Mouse (Mus musculus): ENCODE measurements around the gene Gm3250. TPM values are rescaled to one million over a fixed set of nuclear protein-coding genes. Genes with fewer than 3 reads are reported as not detected.

The Gm3250 gene
- not detected in 2 replicates for polyA plus RNA-seq (2015; fragmentation: Nextera tagmentation; extraction: Ambion mirVana)

DNA sequence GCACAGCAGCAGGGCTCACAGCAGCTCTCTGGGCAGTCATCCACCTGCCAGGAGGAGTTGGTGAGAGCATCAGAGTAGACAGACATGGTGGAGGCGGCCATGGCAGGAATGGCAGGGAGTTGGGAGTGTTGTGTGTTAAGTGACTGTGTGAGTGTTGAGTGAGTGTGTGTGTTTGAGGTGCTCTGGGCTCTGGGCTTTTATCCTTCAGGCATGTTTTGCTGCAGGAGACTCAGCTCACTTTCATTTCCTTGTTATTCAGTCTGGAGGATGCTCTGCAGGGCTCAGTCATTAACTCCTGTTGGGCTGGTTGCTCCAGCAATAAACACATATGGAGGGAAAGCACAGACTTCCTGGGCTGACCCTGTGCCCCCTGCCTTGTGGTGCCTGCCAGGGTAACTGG lies at the start of gene Gm3250:
Gene Gm3250, minus strand, starts transcription at position 101 of the 400 bp plus-strand sequence.

DNA sequence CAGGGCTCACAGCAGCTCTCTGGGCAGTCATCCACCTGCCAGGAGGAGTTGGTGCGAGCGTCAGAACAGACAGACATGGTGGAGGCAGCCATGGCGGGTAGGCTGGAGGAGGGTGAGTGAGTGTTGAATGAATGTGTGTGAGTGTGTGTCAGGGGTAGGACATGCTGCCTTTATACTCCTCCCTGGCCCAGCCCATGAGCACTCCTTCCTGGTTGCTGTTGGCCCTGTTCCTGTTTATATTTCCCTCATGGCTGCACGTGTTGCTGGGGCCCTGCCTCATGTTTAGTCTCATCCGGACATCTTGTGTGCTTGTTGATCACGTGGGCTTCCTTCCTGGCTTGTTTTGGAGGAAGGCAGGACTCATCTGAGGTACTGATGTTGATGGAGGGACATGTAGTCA lies 44.6 kb upstream of the Gm3250 start, which contains the start of gene Krtap10-4:
Gene Krtap10-4, minus strand, starts transcription at position 145 of the 400 bp plus-strand sequence.

DNA sequence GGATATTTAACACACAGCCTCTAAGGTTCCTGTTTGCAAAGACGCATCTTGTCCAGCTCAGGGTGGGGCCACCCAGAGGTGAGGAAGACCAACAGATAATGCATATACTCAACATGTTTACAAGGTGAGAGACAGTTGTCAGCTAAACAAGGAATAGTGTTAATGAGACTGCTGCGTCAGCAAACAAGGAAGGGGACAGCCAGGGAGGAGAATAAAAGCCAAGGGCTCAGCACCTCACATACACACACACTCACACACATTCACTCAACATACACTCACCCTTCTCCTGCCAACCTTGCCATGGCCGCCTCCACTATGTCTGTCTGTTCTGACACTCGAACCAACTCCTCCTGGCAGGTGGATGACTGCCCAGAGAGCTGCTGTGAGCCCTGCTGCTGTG lies 32.0 kb upstream of the Gm3250 start, which contains the start of gene Gm2696:
Gene Gm2696, plus strand, starts transcription at position 301 of the 400 bp plus-strand sequence.

DNA sequence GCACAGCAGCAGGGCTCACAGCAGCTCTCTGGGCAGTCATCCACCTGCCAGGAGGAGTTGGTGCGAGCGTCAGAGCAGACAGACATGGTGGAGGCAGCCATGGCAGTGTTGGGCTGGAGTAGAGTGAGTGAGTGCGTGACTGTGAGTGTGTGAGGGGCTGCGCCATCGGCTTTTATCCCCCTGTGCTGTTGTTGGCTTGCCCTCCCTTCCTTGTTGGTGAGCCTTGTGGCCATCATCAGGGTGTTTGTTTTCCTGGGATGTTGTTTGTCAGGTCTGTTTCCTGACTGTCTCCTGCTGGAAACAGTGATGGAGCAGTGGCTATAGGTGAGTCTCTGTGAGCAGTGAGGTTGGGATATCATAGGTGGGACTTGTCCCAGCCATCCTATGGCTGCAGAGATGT lies 29.4 kb upstream of the Gm3250 start, which contains the start of gene Gm9507:
Gene Gm9507, minus strand, starts transcription at position 101 of the 400 bp plus-strand sequence.

DNA sequence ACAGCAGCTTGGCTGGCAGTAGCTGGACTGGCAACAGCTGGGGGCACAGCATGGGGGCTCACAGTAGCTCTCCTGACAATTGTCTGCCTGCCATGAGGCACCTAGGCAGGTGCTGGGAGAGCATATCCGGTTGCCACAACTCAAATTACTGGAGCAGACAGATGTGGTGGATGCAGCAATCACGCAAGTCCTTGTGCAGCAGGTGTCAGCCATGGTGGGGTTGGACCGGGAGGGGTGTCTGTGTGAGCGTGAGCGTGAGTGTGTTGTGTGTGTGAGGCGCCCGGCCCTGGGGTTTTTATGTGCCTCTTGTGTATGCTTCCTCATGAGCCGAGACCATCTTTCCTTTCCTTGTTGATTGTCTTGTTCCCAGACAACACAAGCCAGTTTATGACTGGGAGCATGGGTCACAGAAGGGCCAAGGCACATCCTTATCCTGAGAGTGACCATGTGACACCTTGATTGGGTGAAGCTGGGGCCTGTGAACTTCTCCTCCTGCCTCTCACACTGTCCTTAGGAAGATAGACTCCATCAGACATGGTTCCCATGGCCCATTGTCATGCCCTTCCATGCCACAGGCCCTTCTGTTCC lies 16.7 kb upstream of the Gm3250 start, which contains the start of gene Gm19668:
Gene Gm19668, minus strand, starts transcription at position 213 of the 588 bp plus-strand sequence.

DNA sequence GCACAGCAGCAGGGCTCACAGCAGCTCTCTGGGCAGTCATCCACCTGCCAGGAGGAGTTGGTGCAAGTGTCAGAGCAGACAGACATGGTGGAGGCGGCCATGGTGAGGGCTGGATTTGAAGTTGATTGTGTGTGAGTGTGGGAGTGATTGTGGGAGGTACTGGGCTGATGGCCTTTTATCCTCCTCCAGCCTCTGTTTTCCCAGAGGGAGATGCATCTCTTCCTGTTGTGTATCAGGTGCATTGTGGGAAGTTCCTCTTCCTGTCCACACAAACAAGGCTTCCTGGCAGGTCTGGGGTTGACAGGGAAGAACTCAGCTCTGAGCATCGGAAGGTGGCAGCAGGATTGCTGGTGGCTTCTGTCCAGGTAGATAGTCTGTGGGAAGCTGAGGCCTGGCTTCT lies 12.6 kb upstream of the Gm3250 start, which contains the start of gene Gm9639:
Gene Gm9639, minus strand, starts transcription at position 101 of the 400 bp plus-strand sequence.

DNA sequence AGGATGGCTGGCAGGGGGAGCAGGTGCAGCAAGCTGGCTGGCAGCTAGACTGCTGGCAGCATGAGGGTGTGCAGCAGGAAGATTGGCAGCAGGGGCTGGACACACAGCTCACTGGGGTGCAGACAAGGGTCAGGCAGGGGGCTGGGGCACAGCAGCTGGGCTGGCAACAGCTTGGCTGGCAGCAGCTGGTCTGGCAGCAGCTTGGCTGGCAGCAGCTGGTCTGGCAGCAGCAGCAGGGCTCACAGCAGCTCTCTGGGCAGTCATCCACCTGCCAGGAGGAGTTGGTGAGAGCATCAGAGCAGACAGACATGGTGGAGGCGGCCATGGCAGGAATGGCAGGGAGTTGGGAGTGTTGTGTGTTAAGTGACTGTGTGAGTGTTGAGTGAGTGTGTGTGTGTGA lies 5.5 kb upstream of the Gm3250 start, which contains the start of gene Gm7137:
Gene Gm7137, minus strand, starts transcription at position 325 of the 400 bp plus-strand sequence.

DNA sequence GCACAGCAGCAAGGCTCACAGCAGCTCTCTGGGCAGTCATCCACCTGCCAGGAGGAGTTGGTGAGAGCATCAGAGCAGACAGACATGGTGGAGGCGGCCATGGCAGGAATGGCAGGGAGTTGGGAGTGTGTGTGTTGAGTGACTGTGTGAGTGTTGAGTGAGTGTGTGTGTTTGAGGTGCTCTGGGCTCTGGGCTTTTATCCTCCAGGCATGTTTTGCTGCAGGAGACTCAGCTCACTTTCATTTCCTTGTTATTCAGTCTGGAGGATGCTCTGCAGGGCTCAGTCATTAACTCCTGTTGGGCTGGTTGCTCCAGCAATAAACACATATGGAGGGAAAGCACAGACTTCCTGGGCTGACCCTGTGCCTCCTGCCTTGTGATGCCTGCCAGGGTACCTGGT lies 5.5 kb downstream of the Gm3250 start, which contains the start of gene Gm7138:
Gene Gm7138, minus strand, starts transcription at position 101 of the 400 bp plus-strand sequence.

DNA sequence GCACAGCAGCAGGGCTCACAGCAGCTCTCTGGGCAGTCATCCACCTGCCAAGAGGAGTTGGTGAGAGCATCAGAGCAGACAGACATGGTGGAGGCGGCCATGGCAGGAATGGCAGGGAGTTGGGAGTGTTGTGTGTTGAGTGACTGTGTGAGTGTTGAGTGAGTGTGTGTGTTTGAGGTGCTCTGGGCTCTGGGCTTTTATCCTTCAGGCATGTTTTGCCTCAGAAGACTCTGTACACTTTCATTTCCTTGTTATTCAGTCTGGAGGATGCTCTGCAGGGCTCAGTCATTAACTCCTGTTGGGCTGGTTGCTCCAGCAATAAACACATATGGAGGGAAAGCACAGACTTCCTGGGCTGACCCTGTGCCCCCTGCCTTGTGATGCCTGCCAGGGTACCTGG lies 11.1 kb downstream of the Gm3250 start, which contains the start of gene Gm3238:
Gene Gm3238, minus strand, starts transcription at position 101 of the 400 bp plus-strand sequence.

DNA sequence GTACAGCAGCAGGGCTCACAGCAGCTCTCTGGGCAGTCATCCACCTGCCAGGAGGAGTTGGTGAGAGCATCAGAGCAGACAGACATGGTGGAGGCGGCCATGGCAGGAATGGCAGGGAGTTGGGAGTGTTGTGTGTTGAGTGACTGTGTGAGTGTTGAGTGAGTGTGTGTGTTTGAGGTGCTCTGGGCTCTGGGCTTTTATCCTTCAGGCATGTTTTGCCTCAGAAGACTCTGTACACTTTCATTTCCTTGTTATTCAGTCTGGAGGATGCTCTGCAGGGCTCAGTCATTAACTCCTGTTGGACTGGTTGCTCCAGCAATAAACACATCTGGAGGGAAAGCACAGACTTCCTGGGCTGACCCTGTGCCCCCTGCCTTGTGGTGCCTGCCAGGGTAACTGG lies 22.8 kb downstream of the Gm3250 start, which contains the start of gene Gm3233:
Gene Gm3233, minus strand, starts transcription at position 101 of the 400 bp plus-strand sequence.

DNA sequence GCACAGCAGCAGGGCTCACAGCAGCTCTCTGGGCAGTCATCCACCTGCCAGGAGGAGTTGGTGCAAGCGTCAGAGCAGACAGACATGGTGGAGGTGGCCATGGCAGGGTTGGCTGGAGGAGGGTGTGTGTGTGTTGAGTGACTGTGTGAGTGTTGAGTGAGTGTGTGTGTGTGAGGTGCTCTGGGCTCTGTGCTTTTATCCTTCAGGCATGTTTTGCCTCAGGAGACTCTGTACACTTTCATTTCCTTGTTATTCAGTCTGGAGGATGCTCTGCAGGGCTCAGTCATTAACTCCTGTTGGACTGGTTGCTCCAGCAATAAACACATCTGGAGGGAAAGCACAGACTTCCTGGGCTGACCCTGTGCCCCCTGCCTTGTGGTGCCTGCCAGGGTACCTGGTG lies 31.1 kb downstream of the Gm3250 start, which contains the start of gene Gm9736:
Gene Gm9736, minus strand, starts transcription at position 101 of the 400 bp plus-strand sequence.

DNA sequence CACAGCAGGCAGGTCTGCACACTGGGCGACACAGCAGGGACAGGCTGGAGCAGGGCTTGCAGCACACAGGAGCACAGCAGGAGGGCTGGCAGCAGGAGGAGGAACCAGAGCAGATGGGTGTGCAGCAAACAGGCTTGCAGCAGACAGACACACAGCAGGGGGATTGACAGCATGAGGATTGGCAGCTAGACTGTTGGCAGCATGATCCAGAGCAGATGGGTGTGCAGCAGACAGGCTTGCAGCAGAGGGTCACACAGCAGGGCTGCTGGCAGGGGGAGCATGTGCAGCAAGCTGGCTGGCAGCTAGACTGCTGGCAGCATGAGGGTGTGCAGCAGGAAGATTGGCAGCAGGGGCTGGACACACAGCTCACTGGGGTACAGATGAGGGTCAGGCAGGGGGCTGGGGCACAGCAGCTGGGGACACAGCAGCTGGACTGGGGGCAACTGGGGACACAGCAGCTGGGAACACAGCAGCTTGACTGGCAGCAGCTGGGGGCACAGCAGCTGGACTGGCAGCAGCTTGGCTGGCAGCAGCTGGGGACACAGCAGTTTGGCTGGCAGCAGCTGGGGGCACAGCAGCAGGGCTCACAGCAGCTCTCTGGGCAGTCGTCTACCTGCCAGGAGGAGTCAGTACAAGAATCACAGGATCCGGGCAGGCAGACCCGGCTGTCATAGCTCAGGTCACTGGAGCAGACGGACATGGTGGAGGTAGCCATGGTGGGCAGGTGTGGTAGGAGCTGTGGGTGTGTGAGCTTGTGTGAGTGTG lies 40.2 kb downstream of the Gm3250 start, which contains the start of gene Gm18596:
Gene Gm18596, minus strand, starts transcription at position 715 of the 765 bp plus-strand sequence.

Other genes starting within 250 kb of the Gm3250 start
- 87.6 and 92.6 TPM in 2 replicates for gene Pttg1ip, start 200.8 kb downstream of the Gm3250 start, polyA plus RNA-seq (2015; fragmentation: Nextera tagmentation; extraction: Ambion mirVana)
- gene Sumo3, start 176.4 kb downstream of the Gm3250 start, polyA plus RNA-seq (2015; fragmentation: Nextera tagmentation; extraction: Ambion mirVana), result 276 and 292 TPM in 2 replicates
- gene Gm49325, start 176.3 kb downstream of the Gm3250 start, polyA plus RNA-seq (2015; fragmentation: Nextera tagmentation; extraction: Ambion mirVana), result 1.7 and 3.1 TPM in 2 replicates
- gene Ube2g2, start 160.3 kb downstream of the Gm3250 start, polyA plus RNA-seq (2015; fragmentation: Nextera tagmentation; extraction: Ambion mirVana), result 53.8 and 60.5 TPM in 2 replicates
- gene Tspear, start 96.0 kb downstream of the Gm3250 start, polyA plus RNA-seq (2015; fragmentation: Nextera tagmentation; extraction: Ambion mirVana), result 2.4 and 2.6 TPM in 2 replicates
- not detected in 2 replicates for gene Gm19402, start 91.8 kb downstream of the Gm3250 start, polyA plus RNA-seq (2015; fragmentation: Nextera tagmentation; extraction: Ambion mirVana)
- gene Gm9508, start 85.3 kb downstream of the Gm3250 start, polyA plus RNA-seq (2015; fragmentation: Nextera tagmentation; extraction: Ambion mirVana), result not detected in 2 replicates
- gene Gm10272, start 75.9 kb downstream of the Gm3250 start, polyA plus RNA-seq (2015; fragmentation: Nextera tagmentation; extraction: Ambion mirVana), result not detected in 2 replicates
- gene Gm10024, start 71.1 kb downstream of the Gm3250 start, polyA plus RNA-seq (2015; fragmentation: Nextera tagmentation; extraction: Ambion mirVana), result not detected in 2 replicates
- not detected in 2 replicates for gene Gm10142, start 66.7 kb downstream of the Gm3250 start, polyA plus RNA-seq (2015; fragmentation: Nextera tagmentation; extraction: Ambion mirVana)
- not detected in 2 replicates for gene Krtap12-1, start 61.9 kb downstream of the Gm3250 start, polyA plus RNA-seq (2015; fragmentation: Nextera tagmentation; extraction: Ambion mirVana)
- gene Gm10100, start 56.1 kb downstream of the Gm3250 start, polyA plus RNA-seq (2015; fragmentation: Nextera tagmentation; extraction: Ambion mirVana), result not detected in 2 replicates
- gene Gm18596, start 39.9 kb downstream of the Gm3250 start, polyA plus RNA-seq (2015; fragmentation: Nextera tagmentation; extraction: Ambion mirVana), result not detected in 2 replicates
- gene Gm9736, start 31.2 kb downstream of the Gm3250 start, polyA plus RNA-seq (2015; fragmentation: Nextera tagmentation; extraction: Ambion mirVana), result not detected in 2 replicates
- gene Gm3233, start 22.9 kb downstream of the Gm3250 start, polyA plus RNA-seq (2015; fragmentation: Nextera tagmentation; extraction: Ambion mirVana), result not detected in 2 replicates
- gene Gm3238, start 11.2 kb downstream of the Gm3250 start, polyA plus RNA-seq (2015; fragmentation: Nextera tagmentation; extraction: Ambion mirVana), result not detected in 2 replicates
- gene Gm7138, start 5.6 kb downstream of the Gm3250 start, polyA plus RNA-seq (2015; fragmentation: Nextera tagmentation; extraction: Ambion mirVana), result not detected in 2 replicates
- gene Gm7137, start 5.7 kb upstream of the Gm3250 start, polyA plus RNA-seq (2015; fragmentation: Nextera tagmentation; extraction: Ambion mirVana), result not detected in 2 replicates
- gene Gm9639, start 12.5 kb upstream of the Gm3250 start, polyA plus RNA-seq (2015; fragmentation: Nextera tagmentation; extraction: Ambion mirVana), result not detected in 2 replicates
- gene Gm19668, start 16.6 kb upstream of the Gm3250 start, polyA plus RNA-seq (2015; fragmentation: Nextera tagmentation; extraction: Ambion mirVana), result not detected in 2 replicates
- gene Gm9507, start 29.3 kb upstream of the Gm3250 start, polyA plus RNA-seq (2015; fragmentation: Nextera tagmentation; extraction: Ambion mirVana), result not detected in 2 replicates
- gene Gm2696, start 32.1 kb upstream of the Gm3250 start, polyA plus RNA-seq (2015; fragmentation: Nextera tagmentation; extraction: Ambion mirVana), result not detected in 2 replicates
- not detected in 2 replicates for gene Krtap10-4, start 44.6 kb upstream of the Gm3250 start, polyA plus RNA-seq (2015; fragmentation: Nextera tagmentation; extraction: Ambion mirVana)
- gene Krtap10-10, start 53.4 kb upstream of the Gm3250 start, polyA plus RNA-seq (2015; fragmentation: Nextera tagmentation; extraction: Ambion mirVana), result not detected in 2 replicates
- gene Gm36176, start 64.3 kb upstream of the Gm3250 start, polyA plus RNA-seq (2015; fragmentation: Nextera tagmentation; extraction: Ambion mirVana), result not detected in 2 replicates
- gene Gm10318, start 70.3 kb upstream of the Gm3250 start, polyA plus RNA-seq (2015; fragmentation: Nextera tagmentation; extraction: Ambion mirVana), result not detected in 2 replicates
- gene Gm3285, start 79.4 kb upstream of the Gm3250 start, polyA plus RNA-seq (2015; fragmentation: Nextera tagmentation; extraction: Ambion mirVana), result not detected in 2 replicates
- 22.2 and 26.6 TPM in 2 replicates for gene Lrrc3, start 120.0 kb upstream of the Gm3250 start, polyA plus RNA-seq (2015; fragmentation: Nextera tagmentation; extraction: Ambion mirVana)
- gene Trpm2, start 188.0 kb upstream of the Gm3250 start, polyA plus RNA-seq (2015; fragmentation: Nextera tagmentation; extraction: Ambion mirVana), result 8.9 and 10.4 TPM in 2 replicates
- 65.9 and 70.1 TPM in 2 replicates for gene 1810043G02Rik, start 196.0 kb upstream of the Gm3250 start, polyA plus RNA-seq (2015; fragmentation: Nextera tagmentation; extraction: Ambion mirVana)
- 82.9 and 88.0 TPM in 2 replicates for gene Pfkl, start 227.5 kb upstream of the Gm3250 start, polyA plus RNA-seq (2015; fragmentation: Nextera tagmentation; extraction: Ambion mirVana)

Data from neural tube, postnatal 0 days (tissue).